Mouse (Mus musculus): ENCODE results near the gene Cd276. TPM values are rescaled to one million over a fixed set of nuclear protein-coding genes. Genes with fewer than 3 reads are reported as not detected.

Cd276 gene
- total RNA-seq, 1 experiment, result 23.4 TPM

GRCm38 (mm10) chr9:58583267-58583641 lies 28.0 kb upstream of the Cd276 start:
- in situ Hi-C loops (cut with MboI; ENCODE audit: low sequenced_read_pairs in 2 of 2, unreplicated experiment in 2 of 2), result no loop called here
- TF ChIP-seq HCFC1 (IDR thresholded peaks at IDR 0.05; ENCODE audit: borderline replicate concordance, insufficient read depth, low read length) (no peak), ZC3H11A (IDR thresholded peaks at IDR 0.05; ENCODE audit: borderline replicate concordance, low read depth, low read length) (no peak), CHD2 (IDR thresholded peaks at IDR 0.05; ENCODE audit: low read depth, low read length) (no peak), MAFK (IDR thresholded peaks at IDR 0.05; ENCODE audit: insufficient read depth, low read depth, low read length) (no peak), ZNF384 (IDR thresholded peaks at IDR 0.05; ENCODE audit: low read depth, low read length) (no peak)
- no peaks in the 10 kb centered on the region for H3K9me3 ChIP-seq (ENCODE audit: control insufficient read depth, insufficient read depth, low read depth, low read length)
- H3K9ac ChIP-seq (ENCODE audit: insufficient read depth, low read depth, low read length, poor library complexity, severe bottlenecking), result peak overlapping the region; percentile 99
- no peak for DNase-seq (ENCODE audit: low read depth, low spot score)
- H3K4me3 ChIP-seq (ENCODE audit: insufficient read depth in 1 of 2, low read depth in 1 of 2, low read length in 2 of 2, poor library complexity in 1 of 2, severe bottlenecking in 1 of 2), result peak overlapping the region; percentile 91 to 100
- peaks cover 0 to 8% of the 10 kb centered on the region in 2 experiments; a peak in 2 of 4 replicates for H3K4me1 ChIP-seq (ENCODE audit: control insufficient read depth in 2 of 2, insufficient read depth in 2 of 2, low read length in 2 of 2, poor library complexity in 1 of 2)
- H3K36me3 ChIP-seq (ENCODE audit: control insufficient read depth, insufficient read depth, low read length, poor library complexity, severe bottlenecking), result no peaks in the 10 kb centered on the region
- no peak overlapping the region for H3K27ac ChIP-seq (ENCODE audit: insufficient read depth, low read depth, low read length, poor library complexity, severe bottlenecking)

- TF ChIP-seq ZC3H11A (IDR thresholded peaks at IDR 0.05; ENCODE audit: borderline replicate concordance, low read depth, low read length) (no peak), MAFK (IDR thresholded peaks at IDR 0.05; ENCODE audit: insufficient read depth, low read depth, low read length) (no peak), HCFC1 (IDR thresholded peaks at IDR 0.05; ENCODE audit: borderline replicate concordance, insufficient read depth, low read length) (no peak), ZNF384 (IDR thresholded peaks at IDR 0.05; ENCODE audit: low read depth, low read length) (no peak), CHD2 (IDR thresholded peaks at IDR 0.05; ENCODE audit: low read depth, low read length) (no peak)
- in situ Hi-C loops (cut with MboI; ENCODE audit: low sequenced_read_pairs in 2 of 2, unreplicated experiment in 2 of 2), result no loop called here
- peak overlapping the region; percentile 91 to 100 for H3K4me3 ChIP-seq (ENCODE audit: insufficient read depth in 1 of 2, low read depth in 1 of 2, low read length in 2 of 2, poor library complexity in 1 of 2, severe bottlenecking in 1 of 2)
These were observed 27.5 kb upstream of the Cd276 start for GRCm38 (mm10) chr9:58582581-58583266.

GRCm38 (mm10) chr9:58581958-58582540 lies 26.8 kb upstream of the Cd276 start, which contains the start of gene Nptn:
Nptn (plus strand) TSS chr9:58582240.
- H3K9ac ChIP-seq (ENCODE audit: insufficient read depth, low read depth, low read length, poor library complexity, severe bottlenecking), result peak within 1 kb of the TSS; percentile 99
- H3K9me3 ChIP-seq (ENCODE audit: control insufficient read depth, insufficient read depth, low read depth, low read length), result no peaks in the 10 kb centered on the region
- peak; percentile 98 for DNase-seq (ENCODE audit: low read depth, low spot score)
- peak within 1 kb of the TSS; percentile 57 for H3K27ac ChIP-seq (ENCODE audit: insufficient read depth, low read depth, low read length, poor library complexity, severe bottlenecking)
- TF ChIP-seq ZC3H11A (IDR thresholded peaks at IDR 0.05; ENCODE audit: borderline replicate concordance, low read depth, low read length) (0 out of 2 replicates have a peak, but pooled peaks have one; percentile 5), HCFC1 (IDR thresholded peaks at IDR 0.05; ENCODE audit: borderline replicate concordance, insufficient read depth, low read length) (peak; percentile 47; the same call in 1 of the 2 replicates), ZNF384 (IDR thresholded peaks at IDR 0.05; ENCODE audit: low read depth, low read length) (no peak; the same call in 1 of the 2 replicates), CHD2 (IDR thresholded peaks at IDR 0.05; ENCODE audit: low read depth, low read length) (peak; percentile 93), MAFK (IDR thresholded peaks at IDR 0.05; ENCODE audit: insufficient read depth, low read depth, low read length) (no peak)
- no peaks in the 10 kb centered on the region for H3K36me3 ChIP-seq (ENCODE audit: control insufficient read depth, insufficient read depth, low read length, poor library complexity, severe bottlenecking)
- peak within 1 kb of the TSS; percentile 91 to 100 for H3K4me3 ChIP-seq (ENCODE audit: insufficient read depth in 1 of 2, low read depth in 1 of 2, low read length in 2 of 2, poor library complexity in 1 of 2, severe bottlenecking in 1 of 2)
- peaks cover 0 to 8% of the 10 kb centered on the region in 2 experiments; a peak in 2 of 4 replicates for H3K4me1 ChIP-seq (ENCODE audit: control insufficient read depth in 2 of 2, insufficient read depth in 2 of 2, low read length in 2 of 2, poor library complexity in 1 of 2)
- in situ Hi-C loops (cut with MboI; ENCODE audit: low sequenced_read_pairs in 2 of 2, unreplicated experiment in 2 of 2), result no loop called here

More at GRCm38 (mm10) chr9:58582581-58583266, 27.5 kb upstream of the Cd276 start:
- H3K4me1 ChIP-seq (ENCODE audit: control insufficient read depth in 2 of 2, insufficient read depth in 2 of 2, low read length in 2 of 2, poor library complexity in 1 of 2), result peaks cover 0 to 8% of the 10 kb centered on the region in 2 experiments; a peak in 2 of 4 replicates
- peak overlapping the region; percentile 57 for H3K27ac ChIP-seq (ENCODE audit: insufficient read depth, low read depth, low read length, poor library complexity, severe bottlenecking)
- H3K36me3 ChIP-seq (ENCODE audit: control insufficient read depth, insufficient read depth, low read length, poor library complexity, severe bottlenecking), result no peaks in the 10 kb centered on the region
- H3K9ac ChIP-seq (ENCODE audit: insufficient read depth, low read depth, low read length, poor library complexity, severe bottlenecking), result peak overlapping the region; percentile 99
- no peaks in the 10 kb centered on the region for H3K9me3 ChIP-seq (ENCODE audit: control insufficient read depth, insufficient read depth, low read depth, low read length)
- DNase-seq (ENCODE audit: low read depth, low spot score), result no peak

- peak overlapping the region; percentile 58 to 74 for H3K4me3 ChIP-seq (ENCODE audit: insufficient read depth in 1 of 2, low read depth in 1 of 2, low read length in 2 of 2, poor library complexity in 1 of 2, severe bottlenecking in 1 of 2)
- TF ChIP-seq ZNF384 (IDR thresholded peaks at IDR 0.05; ENCODE audit: low read depth, low read length) (peak; percentile 24; the same call in 1 of the 2 replicates), MAFK (IDR thresholded peaks at IDR 0.05; ENCODE audit: insufficient read depth, low read depth, low read length) (no peak), CHD2 (IDR thresholded peaks at IDR 0.05; ENCODE audit: low read depth, low read length) (no peak), HCFC1 (IDR thresholded peaks at IDR 0.05; ENCODE audit: borderline replicate concordance, insufficient read depth, low read length) (no peak), ZC3H11A (IDR thresholded peaks at IDR 0.05; ENCODE audit: borderline replicate concordance, low read depth, low read length) (no peak)
- peaks cover 0 to 8% of the 10 kb centered on the region in 2 experiments; a peak in 2 of 4 replicates for H3K4me1 ChIP-seq (ENCODE audit: control insufficient read depth in 2 of 2, insufficient read depth in 2 of 2, low read length in 2 of 2, poor library complexity in 1 of 2)
- no peak for DNase-seq (ENCODE audit: low read depth, low spot score)
- H3K9ac ChIP-seq (ENCODE audit: insufficient read depth, low read depth, low read length, poor library complexity, severe bottlenecking), result peak overlapping the region; percentile 82
- in situ Hi-C loops (cut with MboI; ENCODE audit: low sequenced_read_pairs in 2 of 2, unreplicated experiment in 2 of 2), result no loop called here
- no peaks in the 10 kb centered on the region for H3K36me3 ChIP-seq (ENCODE audit: control insufficient read depth, insufficient read depth, low read length, poor library complexity, severe bottlenecking)
- peak overlapping the region; percentile 44 for H3K27ac ChIP-seq (ENCODE audit: insufficient read depth, low read depth, low read length, poor library complexity, severe bottlenecking)
- H3K9me3 ChIP-seq (ENCODE audit: control insufficient read depth, insufficient read depth, low read depth, low read length), result no peaks in the 10 kb centered on the region
These were observed 26.2 kb upstream of the Cd276 start for GRCm38 (mm10) chr9:58581283-58581930.

Data from ES-E14 (cell line).